Mouse (Mus musculus) lung, adult 2 months (tissue): ENCODE data around the gene Hps3.

ENCODE experiments used
- CTCF ChIP-seq: fragments of 200-500 bp; IDR thresholded peaks from 2 replicates; pipeline ENCODE4 v1.5.1; 2011; ENCODE audit warnings: mild to moderate bottlenecking, low read length, control low read depth; ENCODE audit not compliant: insufficient read depth
- POLR2A ChIP-seq: fragments of 200-500 bp; IDR thresholded peaks from 2 replicates; pipeline ENCODE4 v1.6.1; 2011; ENCODE audit warnings: low read depth, mild to moderate bottlenecking, control low read depth, low read length, borderline replicate concordance; ENCODE audit errors: extremely low read depth

- no peak for TF ChIP-seq POLR2A
- no peak for TF ChIP-seq CTCF
Measured at GRCm38 (mm10) chr3:19958031-19958430, 77.1 kb downstream of the Hps3 start.
